ENCODE assay signal across 8 mouse cellular contexts in the genomic region with DNA sequence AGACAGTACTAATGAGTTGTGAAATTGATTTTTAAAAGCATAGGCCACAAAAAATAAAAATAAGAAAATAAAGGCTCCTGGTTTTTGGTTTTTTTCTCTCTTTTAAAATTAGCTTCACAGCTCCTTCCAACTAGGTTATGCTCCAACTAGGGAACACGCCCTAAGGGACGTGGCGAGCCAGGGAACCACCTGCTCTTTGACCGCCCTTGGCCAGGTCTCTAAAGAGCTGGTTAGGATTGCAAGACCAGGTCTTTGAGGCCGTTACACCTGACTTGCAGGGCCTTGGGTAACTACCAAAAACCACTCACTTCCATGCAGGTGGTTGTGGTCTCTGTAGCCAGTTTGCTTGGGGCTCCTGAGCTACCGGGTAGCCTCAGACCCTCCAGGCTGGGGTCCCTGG. TPM values are rescaled to one million over a fixed set of nuclear protein-coding genes. Genes with fewer than 3 reads are reported as not detected.
DNase-seq lines count a peak whose midpoint lies in the region; ATAC-seq and TF ChIP-seq lines count a peak whose summit lies in the region.

No protein-coding gene starts in this region.

- no peak for TF ChIP-seq EP300 in lung, postnatal 0 days (IDR thresholded peaks at IDR 0.05)

- peak overlapping the region; percentile 54 for H3K4me2 ChIP-seq in lung, postnatal 0 days (replicated peaks; ENCODE audit: low read depth, low read length)
- H3K4me2 ChIP-seq in limb, embryonic 12.5 days, result peak overlapping the region; percentile 98
- peak overlapping the region; percentile 72 for H3K4me2 ChIP-seq in stomach, embryonic 14.5 days (replicated peaks; ENCODE audit: low read depth, low read length)

- H3K27me3 ChIP-seq in lung, postnatal 0 days (replicated peaks; ENCODE audit: insufficient read depth, low read length), result no peaks in the 10 kb centered on the region
- no peaks in the 10 kb centered on the region for H3K27me3 ChIP-seq in hindbrain, embryonic 10.5 days (ENCODE audit: insufficient read depth, poor library complexity, severe bottlenecking)
- no peaks in the 10 kb centered on the region for H3K27me3 ChIP-seq in limb, embryonic 12.5 days
- no peaks in the 10 kb centered on the region for H3K27me3 ChIP-seq in stomach, embryonic 14.5 days (ENCODE audit: control insufficient read depth, insufficient read depth, low read length)

- H3K9me3 ChIP-seq in lung, postnatal 0 days (ENCODE audit: low read length), result no peaks in the 10 kb centered on the region
- no peaks in the 10 kb centered on the region for H3K9me3 ChIP-seq in hindbrain, embryonic 10.5 days
- no peaks in the 10 kb centered on the region for H3K9me3 ChIP-seq in limb, embryonic 12.5 days
- H3K9me3 ChIP-seq in stomach, embryonic 14.5 days (ENCODE audit: control insufficient read depth, low read depth, low read length), result no peaks in the 10 kb centered on the region

- no peaks in the 10 kb centered on the region for H3K36me3 ChIP-seq in lung, postnatal 0 days (ENCODE audit: insufficient read depth, low read length)
- no peaks in the 10 kb centered on the region for H3K36me3 ChIP-seq in hindbrain, embryonic 10.5 days
- H3K36me3 ChIP-seq in limb, embryonic 12.5 days, result no peaks in the 10 kb centered on the region
- no peaks in the 10 kb centered on the region for H3K36me3 ChIP-seq in stomach, embryonic 14.5 days (ENCODE audit: control insufficient read depth, insufficient read depth, low read length)

- no peak for ATAC-seq in lung, postnatal 0 days
- ATAC-seq in limb, embryonic 12.5 days (ENCODE audit: insufficient number of reproducible peaks, insufficient read depth, low FRiP score, low TSS enrichment, low read depth), result no peak; the same call in 1 of the 2 replicates
- ATAC-seq in stomach, embryonic 14.5 days (ENCODE audit: insufficient number of reproducible peaks, insufficient read depth, low FRiP score, low read depth), result no peak

- peak overlapping the region; percentile 36; the same call in 1 of the 2 replicates for H3K4me3 ChIP-seq in lung, postnatal 0 days (ENCODE audit: low read depth, low read length)
- H3K4me3 ChIP-seq in hindbrain, embryonic 10.5 days, result peak overlapping the region; percentile 76
- peak overlapping the region; percentile 79 for H3K4me3 ChIP-seq in limb, embryonic 12.5 days (replicated peaks)
- H3K4me3 ChIP-seq in stomach, embryonic 14.5 days (ENCODE audit: low read depth, low read length), result peak overlapping the region; percentile 89

- no peak for DNase-seq in lung, postnatal 0 days (ENCODE audit: low spot score)
- DNase-seq in lung, postnatal 4 days, result no peak
- DNase-seq in hindbrain, embryonic 10.5 days (ENCODE audit: low spot score), result no peak
- DNase-seq in thymus, postnatal 10 days (ENCODE audit: low spot score in 2 of 2), result no peak
- no peak for DNase-seq in ovary, postnatal 36 days (ENCODE audit: low spot score)
- no peak for DNase-seq in frontal cortex, postnatal 36 days (ENCODE audit: low spot score in 2 of 2)

- H3K9ac ChIP-seq in lung, postnatal 0 days (replicated peaks; ENCODE audit: low read depth), result no peak overlapping the region
- no peak overlapping the region for H3K9ac ChIP-seq in limb, embryonic 12.5 days (replicated peaks)
- no peak overlapping the region; the same call in 1 of the 2 replicates for H3K9ac ChIP-seq in stomach, embryonic 14.5 days (replicated peaks; ENCODE audit: low read depth, low read length)

- 88% methylated on average over 6 of the region's 6 CpGs for WGBS in lung, postnatal 0 days
- WGBS in hindbrain, embryonic 10.5 days, result 86% methylated on average over 6 of the region's 6 CpGs
- 83% methylated on average over 6 of the region's 6 CpGs for WGBS in limb, embryonic 12.5 days
- 83% methylated on average over 6 of the region's 6 CpGs for WGBS in stomach, embryonic 14.5 days

- peak overlapping the region; percentile 60; the same call in 1 of the 2 replicates for H3K27ac ChIP-seq in lung, postnatal 0 days (ENCODE audit: low read length)
- peak overlapping the region; percentile 95 for H3K27ac ChIP-seq in hindbrain, embryonic 10.5 days
- H3K27ac ChIP-seq in limb, embryonic 12.5 days, result peak overlapping the region; percentile 64
- peak overlapping the region; percentile 0; the same call in 1 of the 2 replicates for H3K27ac ChIP-seq in stomach, embryonic 14.5 days (ENCODE audit: low read length)

- H3K4me1 ChIP-seq in lung, postnatal 0 days (ENCODE audit: insufficient read depth, low read depth, low read length), result peaks cover 10% of the 10 kb centered on the region; the same call in 1 of the 2 replicates
- H3K4me1 ChIP-seq in hindbrain, embryonic 10.5 days (replicated peaks), result peaks cover 45% of the 10 kb centered on the region
- H3K4me1 ChIP-seq in limb, embryonic 12.5 days (replicated peaks), result peaks cover 37% of the 10 kb centered on the region
- H3K4me1 ChIP-seq in stomach, embryonic 14.5 days (ENCODE audit: control insufficient read depth, insufficient read depth, low read length), result peaks cover 30% of the 10 kb centered on the region

- no peak for TF ChIP-seq CTCF in lung, postnatal 0 days (IDR thresholded peaks at IDR 0.05)

RNA-seq across cellular contexts. Expression of a gene that starts 0.7 kb away (rescaled TPM):
- polyA plus RNA-seq in lung, postnatal 0 days (2015; fragmentation: Nextera tagmentation; extraction: Ambion mirVana), result 669 and 693 TPM in 2 replicates
- 283 and 284 TPM in 2 replicates for polyA plus RNA-seq in hindbrain, embryonic 10.5 days (2016; fragmentation: Nextera tagmentation; extraction: Ambion mirVana)
- polyA plus RNA-seq in limb, embryonic 12.5 days (2016; fragmentation: Nextera tagmentation; extraction: Ambion mirVana), result 240 and 252 TPM in 2 replicates
- 317 and 355 TPM in 2 replicates for polyA plus RNA-seq in stomach, embryonic 14.5 days (2014; fragmentation: Nextera tagmentation; extraction: Ambion mirVana)

RNA-seq across cellular contexts. Expression of a gene that starts 21.7 kb away (rescaled TPM):
- polyA plus RNA-seq in lung, postnatal 0 days (2015; fragmentation: Nextera tagmentation; extraction: Ambion mirVana), result 25.8 and 30.7 TPM in 2 replicates
- 10.7 and 14.6 TPM in 2 replicates for polyA plus RNA-seq in hindbrain, embryonic 10.5 days (2016; fragmentation: Nextera tagmentation; extraction: Ambion mirVana)
- polyA plus RNA-seq in limb, embryonic 12.5 days (2016; fragmentation: Nextera tagmentation; extraction: Ambion mirVana), result 33.6 and 40.6 TPM in 2 replicates
- 21.5 and 23.1 TPM in 2 replicates for polyA plus RNA-seq in stomach, embryonic 14.5 days (2014; fragmentation: Nextera tagmentation; extraction: Ambion mirVana)

Comparison
In these comparisons a context has a peak if more than half of its experiments do, and no peak if none do; other contexts are left out.
1. H3K27ac ChIP-seq: peak in every context shown above with its lines; median percentile 95 in hindbrain, embryonic 10.5 days; 64 in limb, embryonic 12.5 days; 60 in lung, postnatal 0 days; 0 in stomach, embryonic 14.5 days.
2. H3K4me3 ChIP-seq: peak in every context shown above with its lines; median percentile 89 in stomach, embryonic 14.5 days; 79 in limb, embryonic 12.5 days; 76 in hindbrain, embryonic 10.5 days; 36 in lung, postnatal 0 days.